Mouse (Mus musculus) G1E (cell line): ENCODE results near the gene Fam214a.

Experiments used
- CTCF ChIP-seq: IDR thresholded peaks from 2 replicates; pipeline ENCODE4 v1.5.1; 2012; ENCODE audit warnings: low read depth, low read length, inconsistent platforms, mixed read lengths
- GATA1 ChIP-seq: IDR thresholded peaks from 2 replicates; pipeline ENCODE4 v1.6.1; 2012; ENCODE audit warnings: borderline replicate concordance, low read length, inconsistent platforms, mixed read lengths
- GATA2 ChIP-seq: IDR thresholded peaks from 2 replicates; pipeline ENCODE4 v1.6.1; 2012; ENCODE audit warnings: low read depth, low read length, inconsistent platforms, borderline replicate concordance
- POLR2AphosphoS5 ChIP-seq: IDR thresholded peaks from 2 replicates; pipeline ENCODE4 v1.6.1; 2012; ENCODE audit warnings: low read depth, low read length, inconsistent platforms; ENCODE audit not compliant: insufficient replicate concordance
- TAL1 ChIP-seq: conservative IDR thresholded peaks from 2 replicates; pipeline ENCODE4 v1.6.1; 2012; ENCODE audit warnings: low read depth, low read length, inconsistent platforms, mixed read lengths

DNA sequence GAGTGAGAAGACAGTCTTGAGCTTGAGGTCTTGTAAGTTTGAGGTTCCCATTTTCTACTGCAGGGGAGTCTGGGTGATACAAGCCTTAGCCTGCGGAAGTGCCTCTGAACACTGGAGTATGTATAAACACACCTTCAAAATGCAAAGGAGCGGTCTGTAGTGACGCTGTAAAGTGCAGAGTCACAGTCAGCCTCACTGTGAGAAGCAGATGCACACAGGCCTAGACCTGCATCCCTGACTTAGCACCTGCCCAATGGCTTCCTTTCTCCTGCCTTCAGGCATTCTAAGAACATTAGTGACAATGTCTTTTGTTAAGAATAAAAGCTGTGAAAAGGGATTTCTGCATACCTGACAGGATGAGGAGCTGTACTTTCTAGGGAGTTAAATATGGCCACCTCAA, 66.9 kb downstream of the Fam214a start:
- TF ChIP-seq TAL1 = no peak
- TF ChIP-seq CTCF = no peak
- no peak for TF ChIP-seq GATA1
- TF ChIP-seq POLR2AphosphoS5 = no peak
- no peak for TF ChIP-seq GATA2
